Mouse (Mus musculus) bone marrow, adult 2 months (tissue): ENCODE data around the gene Cd274.

Source experiments
- CTCF ChIP-seq: fragments of 200-500 bp; IDR thresholded peaks from 2 replicates; pipeline ENCODE4 v1.5.1; 2011; ENCODE audit warnings: low read length, control low read depth; ENCODE audit not compliant: control insufficient read depth, insufficient read depth
- POLR2A ChIP-seq: fragments of 200-500 bp; IDR thresholded peaks from 2 replicates; pipeline ENCODE4 v1.6.1; 2011; ENCODE audit warnings: low read depth, mild to moderate bottlenecking, control low read depth, low read length, borderline replicate concordance; ENCODE audit not compliant: control insufficient read depth

DNA sequence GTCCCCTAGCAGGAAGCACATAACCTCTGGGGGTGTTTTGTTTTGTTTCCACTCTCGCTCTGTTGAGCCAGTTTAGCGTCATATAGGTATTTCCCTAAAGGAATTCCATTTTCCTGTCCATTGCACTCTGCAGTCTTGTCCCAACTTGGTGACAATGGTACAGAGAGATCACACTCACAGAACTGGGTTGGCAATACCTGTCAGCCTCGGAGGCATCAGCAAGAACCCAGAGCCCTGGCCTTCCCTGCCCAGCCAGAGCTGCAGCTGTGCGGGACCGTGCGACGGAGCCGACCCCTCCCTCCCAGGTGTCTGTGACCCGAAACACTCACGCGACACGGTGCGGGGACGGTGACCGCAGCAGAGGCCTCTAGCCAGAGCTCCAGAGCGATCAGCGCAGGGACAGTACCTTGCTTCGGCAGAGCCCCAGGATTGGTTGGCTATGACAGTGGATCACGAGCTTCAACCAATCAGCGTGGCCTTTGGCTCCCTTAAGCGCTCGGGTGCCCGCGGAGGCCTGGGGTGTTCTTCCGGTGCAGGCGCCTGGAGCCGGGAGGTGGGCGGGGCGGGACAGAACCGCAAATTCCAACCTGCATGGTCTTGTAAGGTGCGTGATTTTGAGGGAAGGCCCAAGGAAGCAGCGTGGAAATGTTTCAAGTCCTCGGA, 5.7 kb upstream of the Cd274 start:
- no peak for TF ChIP-seq CTCF
- TF ChIP-seq POLR2A = peak; percentile 76; the same call in 1 of the 2 replicates
